Mouse (Mus musculus) cortical plate, adult 2 months (tissue): ENCODE measurements around the gene Gm29797.

ENCODE experiments used
- CTCF ChIP-seq: fragments of 200-500 bp; IDR thresholded peaks from 2 replicates; pipeline ENCODE4 v1.5.1; 2011; ENCODE audit warnings: mild to moderate bottlenecking, control low read depth, low read length; ENCODE audit not compliant: insufficient read depth; ENCODE audit errors: extremely low read depth
- POLR2A ChIP-seq: fragments of 200-500 bp; IDR thresholded peaks from 2 replicates; pipeline ENCODE4 v1.6.1; 2011; ENCODE audit warnings: mild to moderate bottlenecking, low read length, control low read depth; ENCODE audit not compliant: insufficient read depth; ENCODE audit errors: extremely low read depth

- peak; percentile 24; the same call in 1 of the 2 replicates for TF ChIP-seq CTCF
- TF ChIP-seq POLR2A: no peak
Measured at GRCm38 (mm10) chr2:181623401-181623800, 33.4 kb upstream of the Gm29797 start.
